Mouse (Mus musculus) neural tube, embryonic 14.5 days (tissue): Measurements from ENCODE around the gene Chrdl1. TPM values are rescaled to one million over a fixed set of nuclear protein-coding genes. Genes with fewer than 3 reads are reported as not detected.

Experiments used
- ATAC-seq: fragments of 200-750 bp; cut with Nextera tagmentation; 2 replicates; pipeline ENCODE4 v1.8.0; 2017; ENCODE audit warnings: low read depth, mild to moderate bottlenecking, moderate TSS enrichment, moderate library complexity
- H3K27ac ChIP-seq: fragments of 300-500 bp; sonication (generic); 2 replicates; pipeline ENCODE4 v1.5.1; 2014; ENCODE audit warnings: low read depth, mild to moderate bottlenecking, control low read depth, low read length, moderate library complexity, mixed read lengths
- H3K27me3 ChIP-seq: fragments of 300-500 bp; sonication (generic); 2 replicates; pipeline ENCODE4 v1.6.1; 2014; ENCODE audit warnings: low read length; ENCODE audit not compliant: control insufficient read depth, insufficient read depth
- H3K36me3 ChIP-seq: fragments of 300-500 bp; sonication (generic); 2 replicates; pipeline ENCODE4 v1.6.1; 2014; ENCODE audit warnings: low read length, mixed read lengths; ENCODE audit not compliant: control insufficient read depth, insufficient read depth
- H3K4me1 ChIP-seq: fragments of 300-500 bp; sonication (generic); 2 replicates; pipeline ENCODE4 v1.6.1; 2014; ENCODE audit warnings: low read length; ENCODE audit not compliant: control insufficient read depth, insufficient read depth
- H3K4me2 ChIP-seq: fragments of 300-500 bp; sonication (generic); 2 replicates; pipeline ENCODE4 v1.6.1; 2014; ENCODE audit warnings: mild to moderate bottlenecking, low read depth, low read length, control low read depth
- H3K4me3 ChIP-seq: fragments of 300-500 bp; sonication (generic); 2 replicates; pipeline ENCODE4 v1.5.1; 2014; ENCODE audit warnings: low read depth, low read length, control low read depth, mixed read lengths
- H3K9ac ChIP-seq: fragments of 300-500 bp; sonication (generic); replicated peaks from 2 replicates; pipeline ENCODE4 v1.6.1; 2014; ENCODE audit warnings: low read depth, mild to moderate bottlenecking, control low read depth, low read length, mixed read lengths
- H3K9me3 ChIP-seq: fragments of 300-500 bp; sonication (generic); 2 replicates; pipeline ENCODE4 v1.6.1; 2016; ENCODE audit warnings: low read length; ENCODE audit not compliant: control insufficient read depth
- WGBS: fragments of 180-500 bp; shearing (Covaris S2); extraction: QIAGEN DNeasy Blood & Tissue Kit; methylation state at CpG from one replicate; pipeline ENCODE4 v1.1.7; 2014; 5-methylcytosine and 5-hydroxymethylcytosine counted together
- polyA plus RNA-seq: library from polyadenylated mRNA; unstranded; fragments of >200 nt; fragmentation: Nextera tagmentation; extraction: Ambion mirVana; gene quantifications from 2 replicates; pipeline ENCODE4 v1.2.1, GENCODE M21; 2014

The Chrdl1 gene
- 2.1 and 2.5 TPM in 2 replicates for polyA plus RNA-seq

GRCm38 (mm10) chrX:143393791-143394369 is at the start of gene Chrdl1:
TSS of gene Chrdl1 (minus strand) at chrX:143394262.
- H3K27me3 ChIP-seq = no peaks in the 10 kb centered on the region
- H3K4me1 ChIP-seq = no peaks in the 10 kb centered on the region
- H3K9ac ChIP-seq = 0 out of 2 replicates have a peak within 1 kb of the TSS, but pooled peaks have one; percentile 12

GRCm38 (mm10) chrX:143442638-143443037 is 48.6 kb upstream of the Chrdl1 start:
- peak; percentile 73 for ATAC-seq
- no peak overlapping the region for H3K9ac ChIP-seq
- WGBS = 26% methylated on average over 4 of the region's 4 CpGs
- no peak overlapping the region for H3K27ac ChIP-seq
- no peaks in the 10 kb centered on the region for H3K9me3 ChIP-seq
- H3K27me3 ChIP-seq = no peaks in the 10 kb centered on the region
- H3K4me2 ChIP-seq = no peak overlapping the region
- H3K4me1 ChIP-seq = no peaks in the 10 kb centered on the region
- no peak overlapping the region for H3K4me3 ChIP-seq
- no peaks in the 10 kb centered on the region for H3K36me3 ChIP-seq

More at GRCm38 (mm10) chrX:143393791-143394369, at the start of gene Chrdl1:
- ATAC-seq = peak; percentile 69; the same call in 1 of the 2 replicates
- 14% methylated on average over 26 of the region's 37 CpGs for whole genome bisulfite sequencing
- Histone ChIP-seq H3K36me3 (no peaks in the 10 kb centered on the region), H3K4me2 (peak within 1 kb of the TSS; percentile 47), H3K4me3 (peak within 1 kb of the TSS; percentile 33), H3K27ac (no peak within 1 kb of the TSS), H3K9me3 (no peaks in the 10 kb centered on the region)

GRCm38 (mm10) chrX:143404601-143405000 is 10.5 kb upstream of the Chrdl1 start:
- ATAC-seq = no peak
- H3K9me3 ChIP-seq = no peaks in the 10 kb centered on the region

GRCm38 (mm10) chrX:143366256-143366959 is 27.7 kb downstream of the Chrdl1 start:
- 69% methylated on average over 4 of the region's 4 CpGs for WGBS
- Histone ChIP-seq H3K27me3 (no peaks in the 10 kb centered on the region), H3K36me3 (no peaks in the 10 kb centered on the region), H3K4me2 (no peak overlapping the region), H3K4me1 (no peaks in the 10 kb centered on the region), H3K4me3 (no peak overlapping the region), H3K27ac (no peak overlapping the region), H3K9ac (no peak overlapping the region), H3K9me3 (no peaks in the 10 kb centered on the region)
- ATAC-seq = no peak

More at GRCm38 (mm10) chrX:143404601-143405000, 10.5 kb upstream of the Chrdl1 start:
- H3K4me3 ChIP-seq = no peak overlapping the region
- H3K27ac ChIP-seq = no peak overlapping the region
- no peak overlapping the region for H3K9ac ChIP-seq
- no peaks in the 10 kb centered on the region for H3K27me3 ChIP-seq
- H3K4me1 ChIP-seq = no peaks in the 10 kb centered on the region
- H3K36me3 ChIP-seq = no peaks in the 10 kb centered on the region
- 58% methylated on average over 2 of the region's 2 CpGs for WGBS
- H3K4me2 ChIP-seq = no peak overlapping the region

- no peaks in the 10 kb centered on the region for H3K9me3 ChIP-seq
- H3K4me1 ChIP-seq = no peaks in the 10 kb centered on the region
- no peak for ATAC-seq
- H3K27ac ChIP-seq = no peak overlapping the region
- H3K9ac ChIP-seq = no peak overlapping the region
- no peak overlapping the region for H3K4me2 ChIP-seq
- no peak overlapping the region for H3K4me3 ChIP-seq
- no peaks in the 10 kb centered on the region for H3K27me3 ChIP-seq
- WGBS = 31% methylated on average over 5 of the region's 5 CpGs
- H3K36me3 ChIP-seq = no peaks in the 10 kb centered on the region
These were observed 46.8 kb downstream of the Chrdl1 start for GRCm38 (mm10) chrX:143347227-143347626.

GRCm38 (mm10) chrX:143346739-143347138 is 47.3 kb downstream of the Chrdl1 start:
- Histone ChIP-seq H3K9ac (no peak overlapping the region), H3K4me3 (no peak overlapping the region), H3K27me3 (no peaks in the 10 kb centered on the region), H3K27ac (no peak overlapping the region), H3K9me3 (no peaks in the 10 kb centered on the region), H3K4me2 (no peak overlapping the region), H3K4me1 (no peaks in the 10 kb centered on the region), H3K36me3 (no peaks in the 10 kb centered on the region)
- no peak for ATAC-seq
- 42% methylated on average over 3 of the region's 3 CpGs for WGBS

GRCm38 (mm10) chrX:143344509-143345495 is 49.3 kb downstream of the Chrdl1 start:
- no peaks in the 10 kb centered on the region for H3K36me3 ChIP-seq
- no peak overlapping the region for H3K4me2 ChIP-seq
- H3K9ac ChIP-seq = no peak overlapping the region
- H3K27ac ChIP-seq = no peak overlapping the region
- H3K27me3 ChIP-seq = no peaks in the 10 kb centered on the region
- no peaks in the 10 kb centered on the region for H3K9me3 ChIP-seq
- ATAC-seq = no peak
- WGBS = 59% methylated on average over 5 of the region's 5 CpGs
- H3K4me3 ChIP-seq = no peak overlapping the region
- no peaks in the 10 kb centered on the region for H3K4me1 ChIP-seq

GRCm38 (mm10) chrX:143338156-143338555 is 55.9 kb downstream of the Chrdl1 start:
- H3K9me3 ChIP-seq = no peaks in the 10 kb centered on the region
- no peak overlapping the region for H3K9ac ChIP-seq
- no peak overlapping the region for H3K4me3 ChIP-seq
- H3K4me2 ChIP-seq = no peak overlapping the region
- no peaks in the 10 kb centered on the region for H3K4me1 ChIP-seq
- H3K36me3 ChIP-seq = no peaks in the 10 kb centered on the region
- no peak for ATAC-seq
- no peak overlapping the region for H3K27ac ChIP-seq
- H3K27me3 ChIP-seq = no peaks in the 10 kb centered on the region
- WGBS = 27% methylated on average over 4 of the region's 4 CpGs
